ENCODE assay signal across 9 mouse cellular contexts in genomic region chr8:46953472-46953871, GRCm38 (mm10). TPM values are rescaled to one million over a fixed set of nuclear protein-coding genes. Genes with fewer than 3 reads are reported as not detected.
DNase-seq lines count a peak whose midpoint lies in the region; TF ChIP-seq lines count a peak whose summit lies in the region.
"Had no signal": no experiment of that assay in that cellular context is flagged by ENCODE, and none has a peak within 500 bp of the region (broad histone marks: within the 10 kb centered on the region; RNA-seq: fewer than 3 reads in every experiment).

No protein-coding gene starts in this region.

- H3K4me1 ChIP-seq in ES-E14 (ENCODE audit: control insufficient read depth in 2 of 2, insufficient read depth in 2 of 2, low read length in 2 of 2, poor library complexity in 1 of 2): no peaks in the 10 kb centered on the region
- H3K4me1 ChIP-seq in midbrain, embryonic 10.5 days: peaks cover 2% of the 10 kb centered on the region; the same call in 1 of the 2 replicates

- H3K4me3 ChIP-seq in ES-E14 (ENCODE audit: insufficient read depth in 1 of 2, low read depth in 1 of 2, low read length in 2 of 2, poor library complexity in 1 of 2, severe bottlenecking in 1 of 2): no peak overlapping the region
- no peak overlapping the region for H3K4me3 ChIP-seq in midbrain, embryonic 10.5 days
- H3K4me3 ChIP-seq: heart, embryonic 15.5 days had no signal

- intact Hi-C loops in heart, postnatal 10 days (cut with DNase I): loop anchor here (5.0 kb wide), 2 partner anchors 401 to 711 kb away; partner anchors contain the start of gene Cenpu

- H3K27me3 ChIP-seq in midbrain, embryonic 10.5 days (ENCODE audit: low read depth, poor library complexity, severe bottlenecking): no peaks in the 10 kb centered on the region
- H3K27me3 ChIP-seq: heart, embryonic 15.5 days had no signal

- in situ Hi-C loops in ES-E14 (cut with MboI; ENCODE audit: low sequenced_read_pairs in 2 of 2, unreplicated experiment in 2 of 2): loop anchor here in 1 of 2 experiments (5.0 kb wide), 1 partner anchor 281 kb away; no protein-coding TSS in a partner anchor

- H3K9ac ChIP-seq in ES-E14 (ENCODE audit: insufficient read depth, low read depth, low read length, poor library complexity, severe bottlenecking): no peak overlapping the region
- H3K9ac ChIP-seq: heart, embryonic 15.5 days had no signal

- H3K36me3 ChIP-seq in ES-E14 (ENCODE audit: control insufficient read depth, insufficient read depth, low read length, poor library complexity, severe bottlenecking): no peaks in the 10 kb centered on the region
- H3K36me3 ChIP-seq in midbrain, embryonic 10.5 days: no peaks in the 10 kb centered on the region
- H3K36me3 ChIP-seq: heart, embryonic 15.5 days had no signal

- peak; percentile 58 for DNase-seq in ES-E14 (ENCODE audit: low read depth, low spot score)
- peak; percentile 25 for DNase-seq in adrenal gland, adult 8-10 months
- peak; percentile 81 for DNase-seq in embryo, embryonic 11 days
- DNase-seq in heart, postnatal 10 days: peak; percentile 69 to 85
- peak; percentile 65 to 78 for DNase-seq in layer of hippocampus, postnatal 14 days (ENCODE audit: low spot score in 2 of 2)
- DNase-seq in midbrain, embryonic 10.5 days (ENCODE audit: low spot score): peak; percentile 76
- peak; percentile 81 for DNase-seq in right cerebral cortex, postnatal 14 days
- peak; percentile 44 for DNase-seq in yolk sac, embryonic 10.5 days (ENCODE audit: low spot score)

- no peak overlapping the region for H3K27ac ChIP-seq in ES-E14 (ENCODE audit: insufficient read depth, low read depth, low read length, poor library complexity, severe bottlenecking)
- H3K27ac ChIP-seq in midbrain, embryonic 10.5 days (replicated peaks): no peak overlapping the region
- H3K27ac ChIP-seq: heart, embryonic 15.5 days had no signal

- H3K9me3 ChIP-seq in ES-E14 (ENCODE audit: control insufficient read depth, insufficient read depth, low read depth, low read length): no peaks in the 10 kb centered on the region
- no peaks in the 10 kb centered on the region for H3K9me3 ChIP-seq in midbrain, embryonic 10.5 days (replicated peaks)
- H3K9me3 ChIP-seq: heart, embryonic 15.5 days had no signal

- WGBS in midbrain, embryonic 10.5 days: 21% methylated on average over 7 of the region's 7 CpGs

TF ChIP-seq in ES-E14, 5 proteins besides CTCF, POLR2A, EP300 and RAD21:
- TF ChIP-seq HCFC1 (IDR thresholded peaks at IDR 0.05; ENCODE audit: borderline replicate concordance, insufficient read depth, low read length): no peak
- peak; percentile 97 for TF ChIP-seq ZC3H11A (IDR thresholded peaks at IDR 0.05; ENCODE audit: borderline replicate concordance, low read depth, low read length)

RNA-seq across cellular contexts. Expression of gene Enpp6, which starts 33.2 kb away (rescaled TPM):
- total RNA-seq in ES-E14 (2012; rRNA removed): 0.22 TPM in 1 of 2 replicates, not detected in the other
- total RNA-seq in adrenal gland, adult 8-10 months (2022): 1 to 10 TPM in 3 of 4 experiments, under 1 TPM in 1; 0.91 to 2.4 (median 1.4) TPM
- total RNA-seq in heart, postnatal 10 days (2021): 1 to 10 TPM; 6.5 to 8.6 TPM
- total RNA-seq in layer of hippocampus, postnatal 14 days (2021): 10 to 100 TPM; 28.9 to 29.2 TPM
- polyA plus RNA-seq in midbrain, embryonic 10.5 days (2016; fragmentation: Nextera tagmentation; extraction: Ambion mirVana): 0.16 and 0.17 TPM in 2 replicates

Comparison
In these comparisons a context has a peak if more than half of its experiments do, and no peak if none do; other contexts are left out.
1. DNase-seq: peak in every context shown above with its lines; median percentile 81 in embryo, embryonic 11 days; 81 in right cerebral cortex, postnatal 14 days; 77 in heart, postnatal 10 days; 76 in midbrain, embryonic 10.5 days; 72 in layer of hippocampus, postnatal 14 days; 58 in ES-E14; 44 in yolk sac, embryonic 10.5 days; 25 in adrenal gland, adult 8-10 months.